Mouse (Mus musculus) T-helper 17 cell (primary cell): ENCODE results near the gene Zbtb8os.

Experiments
- in situ Hi-C, 2 experiments: fragments of 300-600 bp; cut with MboI, MseI; formaldehyde crosslinking; loops; 1 replicate in 1 of 2; 2 replicates in 1 of 2; pipeline ENCODE4 v1.15.1; 2025; ENCODE audit warnings: high pct_unique_total_duplicates in 2 of 2

Gene Zbtb8os

DNA sequence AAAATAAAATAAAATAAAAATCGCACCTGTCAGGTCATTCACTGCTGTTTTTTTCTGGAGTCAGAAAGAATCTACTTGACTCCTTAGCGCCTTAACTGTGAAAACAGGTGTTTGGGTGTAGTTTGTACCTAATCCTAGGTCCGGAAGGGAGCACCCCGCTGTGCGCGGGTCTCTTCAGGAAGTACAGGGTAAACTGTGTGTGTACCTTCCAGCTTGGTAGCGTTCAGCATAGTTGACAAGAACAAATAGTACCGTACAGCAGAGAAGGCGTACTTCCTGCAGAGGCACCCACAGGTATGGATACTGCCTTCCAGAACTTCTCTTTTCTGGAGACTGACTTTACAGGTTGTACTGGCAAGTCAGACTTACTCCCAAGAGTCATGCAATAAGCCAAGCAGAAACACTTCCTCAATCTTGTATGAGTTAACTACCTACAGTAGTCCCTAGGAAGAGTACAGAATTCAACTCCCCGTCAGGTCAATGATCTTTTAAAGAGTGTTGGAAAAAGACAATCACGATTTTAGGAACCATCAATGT, 38.8 kb downstream of the Zbtb8os start:
- in situ Hi-C loops, result loop anchor here in 1 of 2 experiments (25.0 kb wide), 1 partner anchor 1538 kb away; the partner anchor contains the start of gene Laptm5

DNA sequence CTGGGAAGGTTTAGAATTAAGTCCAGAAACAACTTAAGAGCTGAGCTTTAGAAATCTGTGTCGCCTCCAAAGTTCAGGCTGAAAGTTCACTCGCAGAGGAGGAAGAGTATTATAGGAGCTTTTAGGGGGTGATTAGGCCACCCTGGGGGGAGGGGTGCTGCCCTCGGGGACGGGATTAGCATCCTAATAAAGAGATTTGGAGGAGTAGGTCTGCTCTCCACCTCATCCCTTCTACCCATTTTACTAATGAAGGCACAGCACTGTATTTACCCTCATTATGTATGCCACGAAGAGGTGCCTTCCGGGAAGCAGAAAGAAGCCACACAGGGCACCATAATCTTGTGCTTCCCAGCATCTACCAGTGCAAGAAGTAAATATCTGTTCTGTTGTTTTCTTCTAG, 39.5 kb downstream of the Zbtb8os start:
- in situ Hi-C loops, result loop anchor here in 1 of 2 experiments (25.0 kb wide), 1 partner anchor 1537 kb away; the partner anchor contains the start of gene Laptm5

DNA sequence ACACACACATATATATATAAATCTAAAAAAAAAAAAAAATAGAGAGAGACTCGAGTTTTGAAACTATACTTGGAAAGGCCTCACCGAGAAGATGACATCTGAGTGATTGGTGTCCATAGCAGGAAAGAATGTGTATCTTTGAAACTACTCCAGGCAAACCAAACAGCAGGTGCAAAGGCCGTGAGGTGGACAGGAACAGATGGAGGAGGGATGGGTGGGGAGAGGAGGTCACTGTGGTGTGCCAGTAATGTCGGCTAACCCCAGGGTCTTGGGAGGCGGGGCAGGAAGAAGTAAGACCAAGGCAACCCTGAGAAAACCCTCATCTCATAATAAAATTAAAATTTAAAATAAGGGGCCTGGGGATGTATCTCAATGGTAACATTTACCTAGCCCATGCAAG, 40.3 kb downstream of the Zbtb8os start:
- in situ Hi-C loops, result no loop called here

DNA sequence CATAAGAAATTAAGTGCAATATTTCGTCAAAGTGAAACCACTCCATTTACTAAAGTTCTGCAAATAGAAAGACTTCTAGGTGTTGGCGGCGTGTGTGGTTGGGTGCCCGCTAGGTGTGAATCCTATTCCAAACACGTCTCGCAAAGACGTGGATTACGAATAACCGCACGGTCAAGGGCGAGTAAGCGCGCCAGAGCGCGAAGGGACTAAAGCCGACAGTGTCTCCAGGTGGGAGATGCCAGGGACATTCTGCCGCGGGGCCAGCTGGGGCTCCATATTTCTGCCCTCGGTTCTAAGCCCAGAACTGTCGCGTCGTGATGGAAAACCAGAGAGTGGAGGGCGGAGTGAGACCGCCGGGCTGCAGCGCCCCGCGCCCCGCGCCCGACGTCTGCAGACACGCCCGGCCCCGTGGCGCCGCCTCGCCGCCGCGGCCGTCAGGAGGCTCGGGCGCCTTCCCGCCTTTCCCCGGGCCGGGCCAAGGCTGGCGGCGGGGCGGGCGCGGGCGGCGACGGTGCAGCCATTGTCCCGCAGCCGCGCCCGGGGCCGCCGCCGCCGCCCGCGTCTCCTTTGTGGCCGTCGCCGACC, 41.6 kb downstream of the Zbtb8os start:
- in situ Hi-C loops, result no loop called here

DNA sequence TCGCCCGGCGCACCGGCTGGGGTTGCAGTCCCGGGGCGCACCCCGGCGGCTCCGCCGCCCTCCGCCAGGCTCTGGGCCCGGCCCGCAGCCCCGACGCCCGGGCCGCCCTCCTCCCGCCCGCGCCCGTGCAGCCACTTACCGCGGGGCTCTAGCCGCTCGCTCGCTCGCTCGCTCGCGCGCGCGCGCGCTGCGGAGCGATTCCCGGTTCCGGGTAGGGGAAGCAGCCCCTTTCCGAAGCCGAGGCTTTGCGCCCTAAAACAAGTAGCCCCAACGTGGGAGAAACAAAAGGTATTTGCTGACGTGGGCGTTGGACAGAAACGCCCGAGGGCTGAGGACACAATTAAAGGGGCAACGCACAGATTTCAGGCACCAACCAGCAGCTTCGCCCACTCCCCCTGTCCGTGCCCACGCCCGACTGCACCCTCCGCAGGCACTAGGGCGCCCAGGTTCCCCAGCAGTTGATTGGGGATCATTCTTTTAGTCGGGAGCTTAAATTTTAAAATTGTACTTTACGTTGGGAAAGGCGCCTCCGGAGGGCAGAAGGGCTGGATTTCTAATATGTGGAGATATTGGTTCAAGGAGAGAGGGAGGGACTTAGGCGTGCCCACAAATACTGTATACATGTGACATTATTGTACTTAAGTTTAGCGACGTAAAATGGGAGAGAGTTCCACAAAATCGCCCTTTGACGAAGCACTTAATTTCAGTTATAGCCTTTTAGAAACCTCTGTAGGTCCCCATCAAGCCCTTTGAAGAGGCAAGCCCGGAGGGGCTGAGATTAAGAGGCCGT, 42.3 kb downstream of the Zbtb8os start, which contains the start of gene Zbtb8a:
TSS of gene Zbtb8a (minus strand) at position 516 of the 790 bp plus-strand sequence.
- in situ Hi-C loops, result no loop called here

DNA sequence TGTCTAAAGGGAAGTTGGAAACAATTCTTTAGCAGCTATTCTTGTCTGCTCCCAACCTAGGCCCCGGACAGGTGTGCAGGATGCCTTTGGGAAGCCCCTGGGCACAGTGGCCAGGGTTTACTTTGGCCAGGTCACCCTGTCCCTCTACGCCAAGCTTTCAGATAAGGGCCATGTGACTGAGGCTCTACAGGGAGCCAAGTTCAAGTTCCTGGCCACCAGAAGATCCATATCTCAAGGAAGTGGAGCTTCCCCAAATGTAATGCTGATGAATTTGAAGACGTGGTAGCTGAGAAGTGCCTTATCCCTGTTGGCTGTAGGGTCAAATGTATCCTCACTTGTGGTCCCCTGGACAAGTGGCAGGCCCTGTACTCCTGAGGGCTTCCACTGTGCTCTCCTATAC, 44.3 kb downstream of the Zbtb8os start:
- in situ Hi-C loops, result no loop called here

DNA sequence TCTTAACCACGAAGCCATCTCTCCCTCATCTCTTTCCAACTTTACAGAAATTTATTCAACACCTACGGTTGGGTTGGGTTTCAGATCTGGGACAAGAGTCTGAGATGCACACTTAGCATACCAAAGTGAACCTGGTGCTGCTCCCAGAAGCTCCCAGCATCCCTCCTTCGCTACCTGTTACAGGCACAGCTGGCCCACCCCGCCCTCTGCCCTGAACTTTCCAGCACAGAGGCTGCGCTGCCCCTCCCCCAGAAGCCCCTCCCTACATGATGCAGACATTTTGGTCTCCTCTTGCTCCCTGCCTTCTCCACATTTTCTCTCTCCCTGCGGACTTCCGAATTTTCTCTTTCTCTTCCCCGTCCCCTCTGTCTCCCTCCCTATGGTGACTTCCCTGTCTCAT, 45.7 kb downstream of the Zbtb8os start:
- in situ Hi-C loops, result no loop called here

DNA sequence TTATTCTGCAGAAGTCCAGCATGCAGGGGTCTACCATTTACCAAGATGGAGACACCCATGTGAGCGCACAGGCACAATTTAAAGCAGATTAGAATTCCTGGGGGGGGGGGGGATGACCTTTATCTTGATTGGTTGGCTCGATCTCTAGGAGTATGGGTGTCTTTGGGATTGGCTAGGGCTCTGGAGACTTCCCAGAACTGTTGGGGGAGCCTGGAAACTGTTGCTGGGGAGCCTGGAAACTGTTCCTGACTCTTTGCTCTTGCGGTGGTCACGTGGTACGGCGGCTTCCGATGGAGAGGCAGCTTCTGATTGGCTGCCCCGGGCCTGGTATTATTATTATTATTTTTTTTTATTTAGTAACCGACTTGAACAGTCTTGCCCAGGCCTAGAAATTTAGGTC, 46.5 kb downstream of the Zbtb8os start:
- in situ Hi-C loops, result no loop called here

DNA sequence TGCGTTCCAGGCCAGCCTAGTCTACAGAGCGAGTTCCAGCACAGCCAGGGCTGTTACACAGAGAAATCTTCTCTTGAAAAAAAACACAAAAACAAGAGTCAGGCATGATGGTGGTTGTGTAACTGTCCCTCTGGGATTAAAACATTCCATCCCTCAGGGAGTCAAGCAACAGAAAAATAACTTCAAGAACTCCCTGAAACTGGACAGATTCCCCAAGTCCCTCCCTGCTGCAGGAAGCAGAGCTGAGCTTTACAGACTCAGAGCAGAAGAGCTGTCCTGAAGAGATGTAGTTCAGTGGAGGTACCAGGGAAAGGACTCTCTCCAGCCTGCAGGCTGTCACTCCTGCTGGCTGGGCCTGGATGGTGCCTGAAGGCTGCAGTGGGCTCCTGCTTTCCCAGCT, 47.0 kb downstream of the Zbtb8os start:
- in situ Hi-C loops, result no loop called here

DNA sequence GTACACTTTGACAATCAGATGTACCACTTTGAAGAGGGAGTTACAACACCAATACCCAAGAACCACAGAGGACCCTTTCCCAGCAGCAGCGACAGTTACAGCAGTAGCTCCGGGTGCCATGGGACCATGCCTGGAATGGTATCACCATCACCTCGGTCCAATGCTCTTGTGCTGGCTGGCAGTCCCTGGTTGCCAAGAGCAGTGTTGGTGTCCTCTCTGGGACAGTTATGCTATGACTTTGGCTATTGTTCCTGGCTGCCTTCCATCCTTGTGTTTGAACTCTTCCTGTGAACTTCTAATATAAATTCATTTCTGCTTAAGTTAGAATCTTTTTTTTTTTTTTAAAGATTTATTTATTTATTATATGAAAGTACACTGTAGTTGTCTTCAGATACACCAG, 48.1 kb downstream of the Zbtb8os start:
- in situ Hi-C loops, result no loop called here

DNA sequence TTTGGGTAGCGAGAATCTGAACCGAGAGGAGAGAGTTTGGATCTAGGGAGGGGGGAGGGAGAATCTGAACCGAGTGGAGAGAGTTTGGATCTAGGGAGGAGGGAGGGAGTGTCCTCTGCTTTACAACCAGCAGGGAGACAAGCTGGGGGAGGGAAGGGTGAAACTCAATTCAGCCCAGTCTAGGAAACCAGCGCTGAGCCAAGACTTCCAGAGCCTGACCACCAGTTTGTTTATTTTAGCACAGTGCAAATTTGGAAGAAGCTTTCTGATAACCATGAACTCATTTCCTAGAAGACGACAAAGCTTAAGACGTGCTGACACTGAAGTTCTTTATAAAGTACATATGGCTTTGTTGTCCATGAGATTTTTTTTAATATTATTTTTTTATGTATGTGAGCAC, 48.9 kb downstream of the Zbtb8os start:
- in situ Hi-C loops, result no loop called here

DNA sequence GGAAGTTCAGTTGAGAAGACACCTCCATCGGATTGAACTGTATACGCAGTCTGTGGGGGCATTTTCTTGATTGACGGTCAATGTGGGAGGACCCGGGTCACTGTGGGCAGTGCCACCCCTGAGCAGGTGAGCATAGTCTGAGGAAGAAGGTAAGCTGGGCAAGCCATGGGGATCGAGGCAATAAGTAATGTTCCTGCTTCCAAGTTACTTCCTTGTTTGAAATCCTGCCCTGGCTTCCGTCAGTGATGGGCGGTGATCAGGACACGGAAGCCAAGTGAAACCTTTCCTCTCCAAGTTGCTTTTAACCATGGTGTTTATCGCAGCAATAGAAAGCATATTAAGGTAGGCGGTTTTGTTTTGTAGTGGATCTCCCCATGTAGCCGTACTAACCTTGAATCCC, 50.2 kb downstream of the Zbtb8os start:
- in situ Hi-C loops, result no loop called here

DNA sequence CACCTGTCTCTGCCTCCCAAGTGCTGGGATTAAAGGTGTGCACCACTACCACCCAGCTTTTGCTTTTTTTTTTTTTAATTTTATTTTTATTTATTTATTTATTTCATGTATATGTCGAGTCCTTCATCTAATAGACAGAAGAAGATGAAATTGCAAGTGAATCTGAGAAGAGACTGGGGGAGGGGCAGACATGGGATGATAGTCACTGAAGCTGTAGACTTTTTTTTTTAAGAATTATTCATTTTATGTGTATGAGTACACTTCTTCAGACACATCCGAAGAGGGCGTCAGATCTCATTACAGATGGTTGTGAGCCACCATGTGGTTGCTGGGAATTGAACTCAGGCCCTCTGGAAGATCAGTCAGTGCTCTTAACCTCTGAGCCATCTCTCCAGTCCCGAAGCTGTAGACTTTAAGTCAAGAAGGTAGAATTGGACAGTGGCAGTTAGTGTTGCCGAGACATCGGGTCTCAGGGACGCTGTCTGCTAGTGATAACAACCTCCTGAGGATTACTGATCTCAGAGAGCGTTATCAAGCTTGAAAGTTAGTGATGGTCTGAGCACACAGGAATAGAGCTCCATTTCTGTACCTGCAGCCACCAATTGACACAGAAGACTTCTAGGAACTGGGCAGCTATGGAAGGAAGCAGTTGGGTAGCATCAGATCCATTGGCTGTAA, 50.9 kb downstream of the Zbtb8os start:
- in situ Hi-C loops, result no loop called here

DNA sequence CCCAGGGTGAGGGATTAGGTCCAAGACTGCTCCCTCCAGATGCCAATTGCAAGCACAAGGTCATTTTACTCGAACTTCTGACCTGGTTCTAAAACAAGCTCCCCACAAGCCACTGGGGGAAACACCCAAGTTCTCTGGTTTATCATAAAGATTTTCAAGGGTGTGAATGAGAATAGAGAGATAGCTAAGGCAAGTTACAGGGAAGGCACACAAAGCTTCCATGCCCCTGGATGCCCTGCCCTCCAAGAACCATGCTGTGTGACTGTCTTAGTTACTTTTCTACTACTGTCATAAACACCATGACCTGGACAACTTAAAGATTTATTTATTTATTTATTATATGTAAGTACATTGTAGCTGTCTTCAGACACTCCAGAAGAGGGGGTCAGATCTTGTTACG, 51.5 kb downstream of the Zbtb8os start:
- in situ Hi-C loops, result no loop called here

DNA sequence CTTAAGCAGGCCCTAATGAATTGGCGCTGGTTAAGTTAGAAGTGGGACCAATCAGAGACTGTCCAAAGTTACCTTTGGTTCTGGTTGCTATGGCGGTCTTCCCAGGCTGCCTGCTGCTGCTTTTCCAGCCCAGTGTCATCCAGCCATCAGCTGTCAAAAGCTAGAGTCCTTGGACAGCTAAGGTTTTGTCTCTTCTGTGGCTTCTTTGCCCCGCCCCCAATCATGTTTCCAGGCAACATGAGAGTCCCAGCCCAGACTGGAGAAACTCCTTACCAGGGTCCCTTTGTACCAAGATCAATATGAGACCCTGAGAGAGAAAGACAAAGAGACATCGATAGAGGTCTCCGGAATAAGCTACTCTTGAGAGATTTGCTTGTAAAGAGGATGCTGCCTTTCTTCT, 52.9 kb downstream of the Zbtb8os start:
- in situ Hi-C loops, result no loop called here

DNA sequence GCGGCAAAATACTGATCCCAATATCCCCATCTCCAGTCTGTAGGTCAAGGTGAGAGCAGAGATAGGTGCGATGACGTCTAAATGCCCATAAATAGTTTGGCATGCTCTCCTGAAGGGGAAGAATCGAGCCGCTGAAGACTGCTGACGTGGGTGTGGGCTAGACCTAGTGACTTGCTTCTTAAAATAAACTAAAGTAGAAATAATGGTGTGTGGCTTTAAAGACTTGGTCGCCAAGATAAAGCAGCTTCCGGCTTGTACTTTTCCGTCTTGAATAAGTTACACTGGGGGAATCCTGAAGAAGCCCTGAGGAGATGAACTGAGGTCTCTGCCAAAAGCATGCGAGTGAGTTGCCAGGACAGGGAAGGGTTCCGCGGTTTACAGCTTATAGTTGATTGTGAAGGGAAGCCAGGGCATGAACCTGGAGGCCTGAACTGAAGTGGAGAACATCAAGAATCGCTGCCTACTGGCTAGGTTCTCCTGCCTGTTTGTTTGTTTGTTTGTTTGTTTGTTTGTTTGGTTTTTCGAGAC, 54.8 kb downstream of the Zbtb8os start:
- in situ Hi-C loops, result no loop called here

DNA sequence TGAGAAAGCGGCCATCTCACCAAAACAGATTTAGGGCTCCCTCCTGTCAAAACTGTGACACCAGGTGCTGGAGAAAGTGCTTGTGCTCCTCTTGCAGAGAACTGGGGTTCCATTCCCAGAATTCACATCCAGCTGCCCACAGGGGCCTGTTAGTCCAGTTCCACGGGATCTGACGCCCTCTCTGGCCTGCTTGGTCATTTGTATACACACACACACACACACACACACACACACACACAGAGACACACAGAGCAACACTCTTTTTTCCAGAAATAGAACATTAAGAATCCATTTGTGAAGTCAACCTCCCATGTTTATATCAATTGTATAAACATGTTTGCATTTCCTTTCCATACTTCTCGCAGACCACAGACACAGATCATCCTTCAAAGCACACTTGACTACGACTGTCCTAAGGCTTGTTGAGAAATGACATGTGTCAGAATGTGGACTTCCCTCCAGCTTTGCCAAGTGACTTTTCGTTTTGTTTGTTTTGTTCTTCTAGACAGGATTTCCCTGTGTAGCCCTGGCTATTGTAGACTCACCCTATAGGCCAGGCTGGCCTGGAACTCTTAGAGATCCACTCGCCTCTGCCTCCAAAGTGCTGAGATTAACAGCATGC, 55.6 kb downstream of the Zbtb8os start:
- in situ Hi-C loops, result no loop called here

DNA sequence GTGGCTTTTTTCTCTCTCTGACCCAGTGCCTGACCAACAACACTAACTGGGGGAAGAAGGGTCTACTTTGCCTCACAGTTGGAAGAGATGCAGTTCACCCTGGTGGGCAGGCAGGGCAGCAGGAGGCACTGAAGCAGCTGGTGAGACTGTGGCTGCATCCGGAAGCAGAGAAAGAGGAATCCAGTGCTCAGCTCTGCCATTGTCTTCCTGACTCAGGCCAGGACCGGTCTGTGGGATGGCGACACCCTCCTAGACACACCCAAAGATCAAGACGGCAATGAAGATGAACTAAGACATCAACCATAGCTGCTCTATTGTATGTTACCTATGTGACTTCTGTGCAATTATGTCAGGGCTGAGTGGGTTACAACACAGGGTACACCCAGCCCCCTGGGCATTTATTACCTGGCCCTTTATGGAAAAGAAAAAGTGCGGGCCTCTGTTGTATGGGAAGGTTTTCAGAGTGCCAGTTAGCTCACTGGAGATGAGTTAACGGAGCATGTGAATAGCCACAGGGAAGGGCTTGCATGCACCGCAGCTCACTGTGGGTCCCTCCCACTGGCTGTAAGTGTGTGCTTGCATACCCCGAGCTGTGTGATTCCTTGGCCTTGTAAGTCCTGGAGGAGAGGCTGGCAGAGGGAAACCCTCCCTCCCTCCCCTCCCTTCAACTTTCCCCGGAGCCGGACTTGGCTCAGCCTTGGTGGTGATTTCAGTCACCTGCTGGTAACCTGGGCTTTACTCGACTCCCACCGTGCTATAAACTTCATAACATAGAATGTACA, 58.8 kb downstream of the Zbtb8os start:
- in situ Hi-C loops, result no loop called here

DNA sequence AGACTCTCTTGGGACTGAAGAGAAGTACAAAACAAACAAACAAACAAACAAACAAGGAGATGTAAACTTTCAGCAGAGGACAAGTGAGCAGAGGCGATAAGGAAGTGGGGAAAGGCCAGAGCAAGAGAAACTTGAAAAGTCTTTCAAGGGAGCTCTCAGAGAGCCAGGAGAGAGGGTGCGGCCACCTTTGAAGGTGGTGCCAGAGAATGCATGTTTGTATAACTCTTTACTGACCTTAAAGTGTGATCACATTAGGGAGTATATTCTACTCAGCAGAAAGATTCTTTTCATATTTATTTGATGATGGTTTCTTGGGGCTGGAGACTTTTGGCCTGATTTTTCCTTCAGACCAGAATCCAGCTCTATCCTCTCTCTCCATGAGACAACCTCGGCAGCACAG, 61.5 kb downstream of the Zbtb8os start:
- in situ Hi-C loops, result no loop called here

DNA sequence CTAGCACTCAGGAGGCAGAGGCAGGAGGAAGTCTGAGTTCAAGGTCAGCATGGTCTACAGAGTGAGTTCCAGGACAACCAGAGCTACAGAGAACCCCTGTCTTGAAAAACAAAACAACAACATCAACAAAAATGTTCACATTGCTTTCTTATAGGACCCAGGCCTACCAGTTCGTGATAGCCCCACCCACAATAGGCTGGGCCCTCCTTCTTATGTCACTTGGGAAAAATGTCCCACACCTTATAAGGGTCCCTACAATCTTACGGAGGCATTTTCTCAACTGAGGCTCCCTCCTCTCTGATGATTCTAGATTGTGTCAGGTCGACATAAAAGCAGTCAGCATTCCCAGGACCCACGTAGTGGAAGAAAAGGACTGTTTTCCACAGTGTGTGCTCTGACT, 64.3 kb downstream of the Zbtb8os start:
- in situ Hi-C loops, result loop anchor here in 1 of 2 experiments (5.0 kb wide), 1 partner anchor 43 kb away; no protein-coding TSS in a partner anchor
